Mouse (Mus musculus) megakaryocyte, adult 5-6 weeks (primary cell): ENCODE data around the gene Cacna2d4. TPM values are rescaled to one million over a fixed set of nuclear protein-coding genes. Genes with fewer than 3 reads are reported as not detected.

ENCODE experiments used
- ATAC-seq: 2 replicates; pipeline ENCODE4 v1.8.0; 2016; ENCODE audit warnings: mild to moderate bottlenecking, inconsistent platforms; ENCODE audit not compliant: poor library complexity, severe bottlenecking
- total RNA-seq, 2 experiments: library from RNA; stranded (forward) in 1 of 2; stranded (reverse) in 1 of 2; fragments of 153-499, 151-499 nt in 1 of 2; fragments of 221-1000, 200-1000 nt in 1 of 2; gene quantifications; 2 replicates each; pipeline versions ENCODE4 v1.2.3 to v1.2.4; 2015 to 2017

The Cacna2d4 gene
- total RNA-seq, 2 experiments from 2014 or later, result 0.04 to 0.07 TPM

DNA sequence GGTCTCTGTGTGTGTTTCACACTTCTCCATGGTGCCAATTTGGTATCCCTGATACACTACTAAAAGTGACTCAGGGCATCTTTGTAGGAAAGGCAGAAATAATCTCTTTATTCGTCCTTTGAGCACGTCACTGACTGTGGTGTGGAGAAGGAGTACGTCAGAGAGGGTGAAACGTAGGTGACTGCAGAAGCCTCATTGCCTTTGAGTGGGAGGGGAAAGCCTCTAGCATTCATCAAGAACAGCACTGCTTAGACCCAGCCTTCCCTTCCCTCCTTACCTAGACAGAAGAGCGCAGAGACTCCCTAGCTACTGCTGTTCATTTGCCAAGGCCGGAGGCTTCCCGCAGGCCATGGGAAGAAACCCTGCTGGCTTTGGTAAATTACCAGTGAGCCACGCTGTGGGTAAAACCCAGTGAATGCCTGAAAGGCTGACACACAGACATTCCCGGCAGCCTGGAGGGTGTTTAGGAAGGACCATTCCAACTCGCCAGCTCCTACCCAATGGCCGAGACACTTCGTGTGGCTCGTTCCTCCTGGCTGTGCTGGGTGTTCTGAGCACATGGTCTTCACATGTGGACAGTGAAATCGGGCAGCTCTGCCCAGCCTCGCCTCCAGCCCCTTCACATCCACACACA is 17.0 kb upstream of the Cacna2d4 start:
- ATAC-seq, result no peak

DNA sequence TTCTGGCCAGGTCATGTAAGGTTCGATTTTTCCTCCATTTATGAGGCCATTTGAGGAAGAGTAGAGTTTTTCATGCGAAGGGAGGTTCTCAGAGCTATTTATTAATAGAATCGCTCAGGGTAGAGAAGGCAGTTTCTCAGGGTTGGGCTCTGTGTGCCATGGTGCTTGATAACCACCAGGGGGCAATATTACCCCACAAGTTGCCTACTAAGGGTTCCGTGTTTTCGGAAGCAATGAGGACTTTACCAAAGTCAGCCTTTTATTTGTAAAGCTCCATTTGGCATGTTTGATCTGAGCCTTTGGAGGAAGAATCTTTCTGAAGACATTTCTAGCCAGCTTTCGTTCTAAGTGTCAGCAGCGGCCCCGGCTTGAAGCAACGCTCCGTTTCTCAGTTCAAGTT is 16.0 kb upstream of the Cacna2d4 start:
- peak; percentile 91 for ATAC-seq

DNA sequence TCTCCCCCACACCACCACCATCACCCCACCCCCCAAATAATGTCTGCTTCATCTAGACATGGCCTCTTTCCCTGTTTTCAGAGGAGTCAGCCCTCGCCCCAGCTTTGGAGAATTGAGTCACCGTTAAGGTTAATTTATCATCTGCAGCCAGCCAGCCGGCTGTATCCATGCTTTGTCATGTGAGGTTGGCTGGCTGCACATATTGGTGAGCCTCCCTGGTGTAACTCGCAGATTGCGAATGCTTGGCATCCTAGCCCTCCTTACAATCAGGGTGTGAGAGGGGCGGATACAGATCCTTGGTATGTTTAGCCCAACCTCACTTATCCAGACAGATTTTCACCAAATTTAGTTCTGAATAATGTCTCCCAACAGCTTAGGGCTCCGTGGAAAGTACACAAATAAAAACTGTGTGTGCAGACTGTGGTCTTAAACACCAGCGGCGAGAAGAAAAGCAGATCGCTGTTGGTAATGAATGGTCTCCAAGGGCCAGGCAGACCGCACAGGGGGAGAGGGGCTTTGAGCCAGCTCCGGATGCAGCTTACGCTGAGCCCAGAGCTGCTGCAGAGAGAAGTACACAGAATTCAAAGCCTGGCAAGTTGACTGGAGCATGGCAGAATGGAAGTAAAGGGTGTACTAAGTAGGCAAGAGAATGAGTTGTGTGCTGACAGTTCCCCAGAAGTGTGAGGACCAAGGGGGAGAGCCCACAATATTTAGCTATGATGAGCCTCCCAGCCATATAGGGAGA is 11.7 kb upstream of the Cacna2d4 start:
- no peak for ATAC-seq

DNA sequence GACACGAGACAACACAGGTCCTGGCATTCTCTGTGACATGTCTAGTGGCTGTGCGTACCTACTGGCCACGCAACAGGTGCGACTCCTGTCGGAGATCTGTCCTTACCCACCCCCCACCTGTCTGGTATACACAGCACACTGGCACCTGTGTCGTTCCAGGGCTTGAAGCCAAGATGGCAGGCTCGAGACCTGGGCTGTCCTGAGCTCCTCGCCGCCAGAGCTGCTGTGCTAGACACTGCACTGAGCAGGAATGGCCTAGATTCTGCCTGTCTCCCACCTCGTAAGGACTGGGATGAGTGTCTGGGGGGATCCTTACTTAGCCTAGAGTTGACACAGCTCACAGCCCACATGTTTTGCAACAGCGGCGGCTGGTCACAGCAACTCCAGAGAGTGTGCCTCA is 11.1 kb upstream of the Cacna2d4 start:
- ATAC-seq, result no peak

DNA sequence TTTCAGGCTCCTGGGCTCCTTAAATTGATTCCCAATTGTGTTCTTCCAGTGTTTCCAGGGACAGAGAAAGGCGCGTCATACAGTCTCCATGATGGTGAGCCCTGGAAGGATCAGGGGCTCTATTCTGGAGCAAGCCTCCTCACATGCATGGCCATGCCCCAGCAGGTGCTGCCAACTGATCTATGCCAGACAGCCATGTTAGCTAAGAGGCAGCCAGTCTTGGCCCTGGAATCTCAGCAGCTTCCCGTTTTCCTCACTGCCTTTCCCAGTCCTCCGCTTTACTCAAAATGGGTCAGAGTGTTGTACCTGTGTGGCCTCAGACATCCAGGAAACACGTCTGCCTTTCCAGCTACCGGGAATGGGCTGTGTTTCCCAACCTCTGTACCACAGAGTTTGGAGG is 10.6 kb upstream of the Cacna2d4 start:
- no peak for ATAC-seq

DNA sequence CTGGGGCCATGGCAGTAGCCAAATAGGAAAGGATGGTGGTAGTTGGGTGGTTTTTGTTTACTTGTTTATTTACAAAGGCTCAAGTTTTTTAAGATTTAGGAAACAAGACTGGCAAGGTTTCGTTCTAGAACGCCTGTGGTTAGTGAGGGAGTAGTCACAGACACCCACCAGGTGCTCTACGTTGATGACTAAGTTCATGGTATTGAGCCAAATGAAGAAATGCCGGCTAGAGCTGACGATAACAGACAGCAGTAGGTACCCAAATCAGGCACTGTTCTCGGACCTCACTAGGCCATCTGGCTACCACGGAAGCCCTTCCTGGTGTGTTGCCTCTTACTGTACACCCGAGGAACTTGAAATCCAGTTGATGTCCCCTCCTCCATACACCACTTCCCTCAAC is 9.3 kb upstream of the Cacna2d4 start:
- ATAC-seq, result no peak

DNA sequence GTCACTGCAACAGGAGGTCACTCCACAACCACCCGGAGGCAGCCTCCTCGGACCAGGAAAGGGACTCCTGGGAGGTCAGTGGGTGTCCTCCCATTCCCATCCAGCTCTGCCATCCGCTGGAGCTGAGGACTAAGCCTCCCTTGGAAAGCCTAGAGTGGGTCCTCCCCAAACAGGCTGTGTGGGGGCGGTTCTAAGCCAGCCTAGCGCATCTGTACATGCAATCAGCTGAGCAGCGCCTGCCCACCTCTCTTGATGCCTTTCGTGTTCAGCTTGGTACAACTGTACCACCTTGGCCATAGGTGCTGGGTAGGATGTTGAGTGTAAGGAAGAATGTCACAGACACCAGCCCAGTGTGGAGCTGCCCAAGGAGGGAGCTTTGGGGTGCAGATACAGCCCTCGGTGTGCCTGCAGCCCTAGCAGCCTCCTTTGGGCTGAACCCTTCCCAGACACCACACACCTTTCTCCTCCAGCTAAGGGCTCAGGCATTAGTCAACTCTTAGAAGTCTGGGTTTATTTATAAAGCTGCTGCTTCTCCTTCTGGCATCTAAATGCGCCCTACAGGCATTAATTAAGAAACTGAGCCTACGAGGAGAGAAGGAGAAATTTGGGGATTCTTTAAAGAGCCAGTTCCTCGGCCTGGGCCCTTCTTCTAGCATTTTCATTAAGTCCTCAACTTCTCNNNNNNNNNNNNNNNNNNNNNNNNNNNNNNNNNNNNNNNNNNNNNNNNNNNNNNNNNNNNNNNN is 7.3 kb upstream of the Cacna2d4 start:
- ATAC-seq, result no peak

DNA sequence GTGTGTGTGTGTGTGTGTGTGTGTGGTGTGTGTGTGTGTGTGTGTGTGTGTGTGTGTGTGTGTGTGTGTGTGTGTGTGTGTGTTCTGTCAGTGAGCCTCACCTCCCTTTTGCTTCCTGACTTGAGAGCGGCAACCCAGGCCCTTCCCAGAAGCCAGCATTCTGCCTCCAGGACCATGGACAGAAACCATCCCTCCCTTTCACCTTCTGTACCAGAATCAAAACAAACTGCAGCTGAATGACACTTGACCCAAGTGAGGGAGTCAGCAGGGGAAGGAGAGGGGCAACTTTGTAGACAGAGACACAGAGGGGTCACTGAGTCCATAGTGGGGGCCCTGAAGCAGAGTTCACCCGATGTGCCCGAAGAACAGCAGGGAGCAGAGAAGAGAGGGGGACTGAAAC is 3.3 kb upstream of the Cacna2d4 start:
- ATAC-seq, result no peak

DNA sequence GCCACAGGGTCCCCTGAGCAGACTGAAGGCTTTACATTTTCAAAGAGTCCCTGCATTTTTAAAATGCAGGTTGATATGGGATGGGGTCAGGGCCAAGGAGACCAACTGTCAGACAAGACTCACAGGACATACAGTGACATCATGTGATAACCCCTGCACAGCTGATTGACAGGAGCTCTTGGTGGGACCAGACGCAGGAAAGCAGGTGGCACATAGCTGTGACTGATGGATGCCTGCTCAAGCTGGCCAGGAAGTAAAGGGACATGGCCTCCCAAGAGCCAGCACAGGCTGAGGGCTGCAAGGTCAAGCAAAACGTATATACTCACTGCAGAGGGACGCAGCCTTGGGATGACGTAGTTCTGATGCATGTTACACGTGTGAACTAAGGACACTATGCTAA is 885 bp upstream of the Cacna2d4 start:
- ATAC-seq, result no peak

DNA sequence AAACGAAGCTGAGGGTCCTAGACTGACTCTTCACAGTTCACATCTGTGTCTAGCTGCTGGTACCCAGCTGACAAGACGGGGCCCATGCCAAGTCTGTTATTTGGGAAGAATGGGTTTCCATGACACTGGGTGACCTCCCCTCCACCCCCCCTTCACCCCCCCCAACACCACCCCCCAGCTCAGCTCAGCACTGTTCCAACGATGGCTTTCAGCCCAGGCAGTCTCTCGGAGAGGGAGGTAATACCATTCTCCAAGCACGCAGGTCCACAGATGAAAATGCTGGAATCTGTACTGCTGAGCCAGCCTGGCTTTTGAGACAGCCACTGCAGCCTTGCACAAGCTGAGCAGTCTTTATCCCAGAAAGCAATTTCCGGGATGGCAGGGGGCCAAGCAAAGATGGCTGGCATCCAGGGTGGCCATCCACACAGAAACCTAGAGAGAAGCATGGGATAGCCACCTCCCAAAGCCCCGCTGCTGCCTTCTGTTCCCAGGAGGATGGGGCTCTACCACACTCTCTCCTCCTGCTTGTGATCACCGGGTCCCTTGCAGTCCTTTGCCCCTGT is 1.2 kb downstream of the Cacna2d4 start:
- no peak for ATAC-seq

DNA sequence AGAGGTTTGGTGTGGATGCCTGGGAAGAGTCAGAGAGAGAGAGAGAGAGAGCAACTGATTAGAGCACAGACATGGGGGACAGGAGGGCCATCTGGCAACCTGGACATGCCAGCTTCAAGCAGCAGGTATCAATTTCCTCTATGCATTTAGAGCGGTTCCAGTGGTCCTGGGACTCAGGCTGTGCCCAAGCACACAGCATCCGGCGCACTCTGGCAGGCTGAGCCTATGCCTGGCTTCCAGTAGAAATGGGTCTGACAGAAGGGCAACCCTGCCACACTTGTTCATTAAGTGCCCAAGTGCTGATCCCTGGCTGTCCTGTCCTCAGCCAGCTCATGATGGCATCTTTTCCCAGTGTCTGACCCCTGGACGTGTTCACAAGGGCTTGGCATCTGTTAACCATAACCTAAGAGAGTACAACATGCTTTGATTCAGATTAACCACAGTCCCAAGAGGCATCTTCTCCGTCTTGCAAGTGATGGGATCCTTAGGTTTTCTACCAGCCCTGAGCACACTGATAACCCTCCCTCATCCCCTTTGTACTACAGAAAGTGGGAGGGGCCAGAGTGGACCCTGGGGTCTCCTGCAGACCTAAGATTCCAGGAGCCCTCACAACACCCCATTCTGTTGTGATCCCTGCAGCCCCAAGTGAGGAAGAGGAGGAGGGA is 3.1 kb downstream of the Cacna2d4 start:
- ATAC-seq, result no peak

DNA sequence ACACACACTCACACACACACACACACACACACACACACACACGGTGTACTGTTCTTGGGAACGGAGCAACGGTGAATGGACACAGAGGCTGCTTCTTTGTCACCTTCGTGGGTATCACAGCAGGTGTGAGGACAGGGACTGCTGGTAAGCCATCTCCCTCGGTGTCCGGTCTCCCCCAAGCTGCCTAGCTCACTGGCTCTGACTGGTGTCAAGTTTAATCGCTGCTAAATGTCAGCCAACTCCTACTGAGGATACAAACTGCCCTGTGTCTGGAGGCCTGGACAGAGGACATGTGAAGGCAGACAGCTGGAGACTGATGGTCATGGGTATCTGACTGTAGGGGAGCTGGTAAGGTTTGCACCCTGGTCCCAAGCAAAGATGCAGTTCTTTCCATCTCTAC is 3.9 kb downstream of the Cacna2d4 start:
- ATAC-seq, result no peak

DNA sequence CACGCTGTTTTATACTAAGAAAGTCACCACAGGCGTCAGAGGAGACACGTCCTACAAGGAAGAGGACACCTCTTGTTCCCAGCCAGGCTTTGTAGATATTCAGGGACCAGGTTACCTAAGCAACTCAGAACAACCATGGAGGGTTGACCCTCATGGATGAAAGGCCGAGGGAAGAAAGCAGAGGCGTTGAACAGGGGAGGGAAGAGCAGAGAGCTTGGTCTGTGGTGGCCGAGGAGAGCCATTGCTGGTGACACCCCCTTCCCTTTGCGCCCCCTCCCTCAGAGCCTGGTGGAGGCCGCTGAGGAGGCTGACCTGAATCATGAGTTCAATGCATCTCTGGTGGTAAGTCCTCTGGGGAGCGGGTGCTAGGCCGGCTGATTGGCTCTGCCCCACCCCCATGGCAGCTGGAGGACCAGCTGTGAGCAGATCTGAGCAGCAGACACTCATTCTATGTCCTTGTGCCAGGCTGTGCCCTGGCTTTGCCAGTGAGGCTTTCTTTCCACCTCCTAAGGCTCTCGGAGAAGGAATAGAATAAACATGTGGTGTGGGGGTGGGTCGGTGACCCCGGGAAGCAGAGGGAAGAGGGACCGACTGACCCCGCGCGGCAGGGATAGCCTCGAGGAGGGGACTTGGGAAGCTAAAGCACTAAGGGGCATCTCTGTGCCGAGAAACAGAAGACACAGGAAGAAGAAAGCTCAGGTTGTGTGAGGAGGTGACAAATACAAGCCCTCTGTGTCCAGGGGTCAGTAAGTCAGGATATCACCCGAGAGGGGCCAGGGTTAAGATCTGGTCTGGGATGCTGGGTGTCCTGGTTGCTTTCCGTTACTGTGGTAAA is 4.8 kb downstream of the Cacna2d4 start:
- ATAC-seq, result no peak

DNA sequence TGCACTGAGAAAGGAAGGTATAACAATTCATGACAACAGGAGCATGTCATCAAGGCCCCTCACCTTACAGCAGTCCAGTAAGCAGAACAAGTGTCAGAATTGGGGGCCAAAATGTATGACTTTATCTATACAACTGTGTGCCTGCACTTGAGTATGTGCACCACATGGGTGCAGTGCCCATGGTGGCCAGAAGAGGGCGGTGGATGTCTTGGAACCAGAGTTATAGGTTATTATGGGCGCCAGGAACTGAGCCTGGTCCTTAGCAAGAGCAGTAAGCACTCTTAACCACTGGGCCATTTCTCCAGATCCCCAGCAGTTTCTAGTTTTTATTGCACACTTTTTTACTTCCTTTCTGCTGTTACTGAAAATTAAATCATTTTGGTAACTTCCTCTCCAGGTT is 9.8 kb downstream of the Cacna2d4 start:
- ATAC-seq, result no peak

DNA sequence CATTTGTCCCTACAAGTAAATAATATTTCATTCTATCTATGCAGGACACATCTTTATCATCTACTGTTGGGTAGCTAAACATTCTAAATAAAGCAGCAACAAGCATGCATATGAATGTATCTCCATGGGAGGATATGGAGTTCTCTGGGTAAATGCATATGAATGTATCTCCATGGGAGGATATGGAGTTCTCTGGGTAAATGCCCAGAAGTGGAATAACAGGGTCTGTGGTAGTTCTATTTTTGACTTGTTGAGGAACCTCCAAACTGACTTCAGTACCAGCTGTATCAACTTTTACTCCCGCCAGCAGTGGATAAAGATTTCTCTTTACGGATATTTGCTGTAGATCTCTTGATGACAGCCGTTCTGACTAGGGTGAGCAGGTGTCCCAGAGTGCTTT is 12.3 kb downstream of the Cacna2d4 start:
- ATAC-seq, result no peak

DNA sequence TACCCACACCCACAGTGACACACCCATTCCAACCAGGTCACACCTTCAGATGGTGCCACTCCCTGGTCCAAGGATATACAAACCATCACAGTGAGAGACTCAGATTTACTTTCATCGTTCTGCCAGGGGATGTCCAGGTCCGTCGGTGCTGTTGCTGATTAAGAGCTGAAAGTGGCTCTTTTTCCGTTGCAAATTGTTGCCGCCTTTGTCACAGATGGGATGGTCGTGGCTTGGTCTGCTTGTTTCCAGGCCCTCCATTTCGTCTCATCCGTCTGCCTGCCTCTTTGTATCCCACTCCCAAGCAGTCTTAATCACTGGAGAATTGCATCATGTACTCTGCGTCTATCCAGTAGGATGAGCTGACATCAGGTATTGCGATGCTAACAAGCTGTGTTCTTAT is 13.4 kb downstream of the Cacna2d4 start:
- ATAC-seq, result no peak

DNA sequence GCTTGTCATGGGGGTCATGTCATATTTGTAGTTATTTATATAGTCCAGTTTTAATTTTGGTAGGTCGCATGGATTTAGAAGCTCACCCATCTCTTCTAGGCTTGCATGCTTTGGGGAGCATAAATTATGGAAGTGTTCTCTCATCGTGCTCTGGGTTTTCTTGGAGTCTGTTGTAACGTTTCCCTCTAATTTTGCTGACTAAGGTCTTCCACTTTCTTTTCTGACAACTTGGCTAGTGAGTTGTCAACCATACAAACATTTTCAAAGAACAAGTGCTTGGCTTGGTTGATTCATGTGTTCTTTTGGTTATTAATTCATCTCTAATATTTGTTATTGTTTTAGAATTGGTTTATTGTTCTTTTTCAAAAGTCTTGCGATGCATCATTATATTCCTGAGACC is 15.4 kb downstream of the Cacna2d4 start:
- no peak for ATAC-seq

DNA sequence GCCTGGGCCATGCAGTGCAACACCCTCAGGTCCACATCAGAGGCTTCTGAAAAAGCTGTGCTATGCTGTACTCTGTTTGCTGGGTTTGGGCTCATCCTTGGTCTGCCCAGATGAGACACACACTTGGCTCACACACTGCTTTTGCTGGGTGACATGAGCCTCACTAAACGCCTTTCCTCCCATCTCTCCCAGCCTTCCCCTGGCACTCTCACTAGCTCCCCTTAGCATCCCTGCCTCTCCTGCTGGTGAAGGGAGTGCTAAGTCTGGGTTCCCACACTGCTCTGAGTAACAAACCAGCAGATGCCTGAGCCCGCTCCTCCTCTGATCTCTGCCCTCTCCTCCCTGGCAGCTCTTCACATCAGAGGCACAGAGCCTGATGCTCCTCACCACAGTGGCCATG is 40.4 kb downstream of the Cacna2d4 start:
- no peak for ATAC-seq

DNA sequence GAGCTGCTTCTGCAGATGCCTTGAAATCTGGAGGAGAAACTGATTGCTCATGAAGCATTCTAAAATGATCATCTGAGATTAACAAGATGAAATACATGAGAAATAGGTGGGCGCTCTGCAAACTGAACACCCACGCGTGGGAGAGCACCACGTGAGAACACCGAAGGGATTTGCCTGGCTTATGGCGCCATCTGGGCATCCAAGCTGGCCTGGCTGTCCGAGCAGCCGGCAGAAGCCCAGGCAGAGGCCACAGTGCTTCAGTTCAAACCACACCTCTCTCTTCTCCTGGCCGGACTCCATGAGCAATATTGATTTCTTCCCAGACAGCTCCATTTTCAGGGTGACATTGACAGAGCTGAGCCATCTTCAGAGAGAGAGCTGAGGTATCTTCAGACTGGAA is 44.4 kb downstream of the Cacna2d4 start:
- no peak for ATAC-seq

DNA sequence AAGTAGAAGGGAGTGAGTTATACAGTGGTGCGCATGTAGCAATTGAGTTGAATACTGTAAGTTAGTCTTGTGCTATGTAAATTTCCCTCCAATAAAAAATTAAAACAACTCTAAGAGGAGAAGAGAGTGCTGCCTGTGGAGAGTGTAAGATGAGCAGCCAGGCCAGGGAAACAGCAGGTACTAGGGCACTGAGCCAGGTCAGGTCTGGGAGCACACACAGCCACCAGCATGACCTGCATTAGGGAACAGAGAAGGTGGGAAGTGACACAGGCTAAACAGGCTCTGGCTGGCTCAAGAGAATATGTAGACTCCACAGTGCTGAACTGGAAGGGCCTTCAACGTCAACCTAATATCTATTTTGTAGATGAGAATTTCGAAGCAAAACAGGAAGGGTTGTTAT is 65.0 kb downstream of the Cacna2d4 start:
- no peak for ATAC-seq
